Mouse (Mus musculus) cerebellum, postnatal 25 days (tissue): ENCODE measurements around the gene Heg1.

Source experiments
- DNase-seq, 2 experiments: peaks; one replicate each; pipeline ENCODE4 v3.0.0; 2021; ENCODE audit warnings: mixed read lengths in 2 of 2

The Heg1 gene

DNA sequence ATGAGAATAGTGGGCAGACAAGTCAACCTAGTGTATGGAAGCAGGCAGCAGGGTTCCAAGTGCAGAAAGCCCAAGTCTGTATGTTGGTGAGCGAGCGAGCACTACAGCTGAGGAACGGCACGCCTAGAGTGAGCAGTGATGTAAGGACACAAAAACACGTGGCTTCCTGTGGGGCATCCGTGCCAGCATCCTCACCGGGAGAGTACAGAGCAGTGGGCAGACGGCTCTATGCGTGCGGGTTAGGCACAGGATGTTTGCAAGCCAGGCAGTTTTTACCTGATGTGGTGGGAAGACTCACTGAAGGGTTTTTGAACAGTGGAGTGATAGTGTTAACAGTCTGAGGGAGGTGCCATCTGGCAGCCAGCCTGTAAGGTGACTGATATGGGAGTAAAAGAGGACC, 23.9 kb downstream of the Heg1 start:
- DNase-seq, result peak; percentile 52 to 57

GRCm38 (mm10) chr16:33708585-33709397, 24.6 kb downstream of the Heg1 start:
- DNase-seq, result no peak

GRCm38 (mm10) chr16:33714271-33714670, 30.1 kb downstream of the Heg1 start:
- no peak for DNase-seq

DNA sequence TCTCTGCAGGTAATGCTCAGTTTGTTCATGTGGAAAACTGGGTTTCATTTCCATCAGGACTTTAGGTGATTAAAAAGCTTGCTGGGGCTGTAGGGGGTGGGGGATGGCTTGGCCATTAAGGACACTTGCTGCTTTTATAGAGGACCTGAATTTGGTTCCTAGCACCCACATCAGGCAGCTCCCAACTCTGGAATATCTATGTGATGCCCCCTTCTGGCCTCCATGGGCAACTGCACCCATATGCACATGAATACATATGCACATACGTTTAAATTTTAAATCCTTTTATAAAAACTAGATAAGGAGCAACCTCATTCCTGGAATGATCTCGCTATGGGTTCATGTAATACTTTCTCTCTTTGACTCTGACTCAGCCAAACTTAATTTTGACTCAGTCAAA, 39.1 kb downstream of the Heg1 start:
- no peak for DNase-seq

- DNase-seq, result no peak
These were observed 39.8 kb downstream of the Heg1 start for GRCm38 (mm10) chr16:33723983-33724382.

GRCm38 (mm10) chr16:33726261-33726660, 42.1 kb downstream of the Heg1 start:
- no peak for DNase-seq

DNA sequence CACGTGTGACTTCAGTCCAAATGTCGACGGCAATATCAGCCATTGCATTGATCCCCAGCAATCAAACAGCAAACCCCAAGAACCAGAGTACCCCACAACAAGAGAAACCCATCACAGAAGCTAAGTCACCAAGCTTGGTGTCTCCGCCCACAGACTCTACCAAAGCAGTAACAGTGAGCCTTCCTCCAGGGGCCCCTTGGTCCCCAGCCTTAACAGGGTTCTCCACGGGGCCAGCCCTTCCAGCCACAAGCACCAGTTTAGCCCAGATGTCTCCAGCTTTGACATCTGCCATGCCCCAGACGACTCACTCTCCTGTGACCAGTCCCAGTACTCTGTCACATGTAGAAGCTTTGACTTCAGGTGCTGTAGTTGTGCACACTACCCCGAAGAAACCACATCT, 42.7 kb downstream of the Heg1 start:
- DNase-seq, result no peak

GRCm38 (mm10) chr16:33728427-33728826, 44.3 kb downstream of the Heg1 start:
- no peak for DNase-seq

GRCm38 (mm10) chr16:33731291-33731690, 47.1 kb downstream of the Heg1 start:
- DNase-seq, result no peak

- no peak for DNase-seq
These were observed 48.1 kb downstream of the Heg1 start for GRCm38 (mm10) chr16:33732237-33732749.

GRCm38 (mm10) chr16:33732846-33733580, 48.8 kb downstream of the Heg1 start:
- DNase-seq, result peak in 1 of 2 experiments; percentile 43

DNA sequence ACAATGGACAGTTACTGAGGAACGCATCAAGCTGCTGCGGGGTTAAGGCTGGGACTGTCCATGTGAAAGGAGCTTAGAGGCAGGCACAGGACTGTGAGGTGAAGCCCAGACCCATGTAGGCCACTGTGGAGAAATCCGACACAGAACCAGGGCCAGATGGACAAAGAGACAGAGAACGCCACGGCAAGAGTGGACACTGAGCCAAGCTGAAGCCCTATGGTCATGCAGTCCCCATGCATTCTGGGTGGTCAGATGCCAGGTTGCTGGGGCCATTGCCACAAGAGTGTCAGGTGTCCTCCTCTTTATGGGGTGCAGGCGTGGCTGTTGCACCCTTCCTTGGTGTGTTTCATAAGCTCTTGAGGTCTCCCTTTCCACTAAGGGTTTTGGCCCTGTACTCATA, 49.7 kb downstream of the Heg1 start:
- DNase-seq, result peak in 1 of 2 experiments; percentile 48

DNA sequence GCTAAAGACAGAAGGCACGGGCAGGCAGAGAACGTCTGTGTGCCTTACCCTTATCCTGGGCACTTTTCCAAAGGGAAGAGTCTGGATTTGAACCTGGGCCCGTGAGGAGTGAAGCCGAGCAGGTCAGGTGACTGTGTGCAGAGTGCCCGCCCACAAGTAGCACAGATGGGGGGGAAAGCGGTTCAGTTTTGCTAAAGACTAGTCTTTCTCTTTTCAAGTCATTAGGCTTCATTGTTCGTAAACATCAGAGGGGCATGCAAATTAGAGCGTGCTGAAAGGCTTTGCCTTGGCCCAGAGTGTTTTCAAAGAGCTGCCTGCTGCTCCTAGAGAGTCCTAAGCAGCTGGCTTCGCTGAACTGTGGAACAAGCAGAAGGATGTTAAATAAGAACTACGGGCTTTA, 50.4 kb downstream of the Heg1 start:
- DNase-seq, result no peak

DNA sequence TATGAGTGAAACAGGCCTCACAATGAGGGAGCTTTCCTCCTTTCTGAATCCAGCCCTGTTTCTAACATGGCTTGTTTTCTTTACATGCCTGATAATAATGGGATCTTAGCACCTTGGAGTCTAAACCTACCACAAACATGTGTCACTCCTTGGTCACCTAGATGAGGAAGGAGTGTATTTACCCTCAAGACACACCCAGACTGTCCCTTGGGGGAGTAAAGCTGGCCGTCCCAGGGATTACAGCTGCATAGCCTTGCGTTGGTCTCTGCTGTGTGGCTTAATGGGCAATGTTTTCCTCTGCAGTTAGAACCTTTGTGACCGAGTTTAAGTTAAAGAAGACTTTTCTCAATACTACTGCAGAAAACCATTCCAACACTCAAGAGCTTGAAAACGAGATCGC, 51.1 kb downstream of the Heg1 start:
- DNase-seq, result no peak

DNA sequence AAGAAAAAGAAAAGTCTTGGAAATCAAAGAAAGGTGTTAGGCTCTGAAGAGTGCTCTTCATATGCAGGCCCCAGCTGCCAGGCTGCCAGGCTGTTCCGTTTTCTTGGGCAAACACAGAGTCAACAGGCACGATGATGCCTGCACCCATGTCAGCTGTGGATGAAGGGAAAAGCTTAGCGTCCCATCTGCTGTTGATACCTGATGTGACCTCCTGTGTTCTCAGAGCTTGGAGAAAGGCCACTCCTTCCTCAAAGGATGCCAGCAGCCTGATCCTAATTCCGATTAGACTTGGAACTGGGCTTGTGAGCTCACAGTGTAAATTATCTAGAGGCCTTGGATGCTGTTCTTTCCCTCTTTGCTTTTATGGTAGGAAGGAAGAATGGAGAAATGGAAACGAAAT, 51.6 kb downstream of the Heg1 start:
- peak; percentile 45 to 52 for DNase-seq

- no peak for DNase-seq
These were observed 52.6 kb downstream of the Heg1 start for GRCm38 (mm10) chr16:33736746-33737145.

GRCm38 (mm10) chr16:33738949-33739719, 55.0 kb downstream of the Heg1 start:
- no peak for DNase-seq

- DNase-seq, result peak; percentile 79 to 85
These were observed 55.6 kb downstream of the Heg1 start for GRCm38 (mm10) chr16:33739802-33740201.

DNA sequence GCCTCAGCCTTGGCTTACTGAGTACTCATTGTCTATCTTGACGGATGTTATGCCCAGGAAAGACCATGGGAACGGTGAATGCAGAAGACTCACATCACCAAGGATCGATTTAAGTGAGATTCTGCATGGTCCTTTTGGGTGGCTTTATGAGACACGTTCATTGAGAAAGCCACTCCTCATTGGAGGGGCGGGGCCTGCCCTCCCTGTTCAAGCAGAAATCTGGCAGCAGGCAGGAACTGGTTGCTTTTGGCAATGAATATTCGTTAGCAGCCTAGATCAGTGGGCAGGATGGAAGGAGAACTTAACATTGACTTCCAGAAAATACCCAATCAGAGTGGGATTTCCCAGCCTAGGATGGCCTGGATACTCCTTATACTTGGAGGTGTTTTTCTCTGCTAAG, 56.2 kb downstream of the Heg1 start:
- DNase-seq, result peak in 1 of 2 experiments; percentile 50

- no peak for DNase-seq
These were observed 57.6 kb downstream of the Heg1 start for GRCm38 (mm10) chr16:33741795-33742194.

GRCm38 (mm10) chr16:33742233-33742632, 58.1 kb downstream of the Heg1 start:
- peak in 1 of 2 experiments; percentile 50 for DNase-seq

GRCm38 (mm10) chr16:33744622-33745419, 60.7 kb downstream of the Heg1 start:
- peak; percentile 74 to 80 for DNase-seq
